Mouse (Mus musculus) ES-E14 (cell line): ENCODE data around the gene Ankzf1.

ENCODE experiments used
- CHD2 ChIP-seq: IDR thresholded peaks from 2 replicates; pipeline ENCODE4 v1.6.1; 2014; ENCODE audit warnings: mild to moderate bottlenecking, low read depth, low read length, inconsistent platforms
- HCFC1 ChIP-seq: IDR thresholded peaks from 2 replicates; pipeline ENCODE4 v1.6.1; 2012; ENCODE audit warnings: low read length, inconsistent platforms, borderline replicate concordance; ENCODE audit not compliant: insufficient read depth
- MAFK ChIP-seq: IDR thresholded peaks from 2 replicates; pipeline ENCODE4 v1.6.1; 2014; ENCODE audit warnings: mild to moderate bottlenecking, low read depth, low read length, inconsistent platforms; ENCODE audit not compliant: insufficient read depth
- ZC3H11A ChIP-seq: IDR thresholded peaks from 2 replicates; pipeline ENCODE4 v1.6.1; 2012; ENCODE audit warnings: low read depth, mild to moderate bottlenecking, inconsistent platforms, low read length, borderline replicate concordance
- ZNF384 ChIP-seq: IDR thresholded peaks from 2 replicates; pipeline ENCODE4 v1.6.1; 2012; ENCODE audit warnings: low read depth, low read length, inconsistent platforms

- no peak for TF ChIP-seq CHD2
- TF ChIP-seq ZC3H11A: no peak
- no peak for TF ChIP-seq MAFK
- no peak for TF ChIP-seq HCFC1
- no peak for TF ChIP-seq ZNF384
Observed at GRCm38 (mm10) chr1:75187126-75187525, 4.8 kb upstream of the Ankzf1 start.
